Comparison of ENCODE assay signal across 8 mouse cellular contexts in the genomic region with DNA sequence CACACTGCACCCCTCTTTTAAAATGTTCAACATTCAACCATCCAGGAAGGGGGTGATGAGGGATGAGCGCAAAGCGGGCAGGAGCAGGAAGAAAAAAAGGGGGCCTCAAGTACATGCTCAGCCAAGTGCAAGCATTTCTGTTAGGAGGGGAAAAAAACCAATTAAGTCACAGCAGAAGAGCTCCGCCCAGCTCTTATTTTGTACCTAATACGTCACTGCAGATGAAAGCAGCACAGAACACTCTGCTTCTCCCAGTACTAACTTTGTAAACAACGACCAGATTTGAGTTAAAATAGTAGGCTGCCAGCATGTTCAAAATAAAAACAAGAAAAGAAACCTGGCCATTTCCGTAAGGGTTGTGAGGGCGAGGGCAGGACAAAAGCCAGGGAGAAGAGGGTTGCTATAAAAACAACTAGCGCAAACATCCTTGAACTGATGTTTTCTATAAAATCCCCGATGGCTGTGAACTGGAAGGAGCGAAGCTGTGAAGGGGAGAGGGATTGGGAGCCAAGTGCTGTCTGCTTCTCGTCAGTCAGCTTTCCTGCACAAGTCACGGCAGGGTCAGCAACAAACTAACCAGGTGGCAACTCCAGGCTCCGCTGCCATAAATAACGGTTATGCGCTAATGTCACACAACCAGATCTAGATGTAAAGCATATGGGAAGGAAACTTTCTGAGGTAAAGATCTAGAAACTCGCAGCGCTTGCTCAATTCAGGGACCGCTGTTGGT. TPM values are rescaled to one million over a fixed set of nuclear protein-coding genes. Genes with fewer than 3 reads are reported as not detected.
DNase-seq lines count a peak whose midpoint lies in the region; ATAC-seq and TF ChIP-seq lines count a peak whose summit lies in the region.

No protein-coding gene starts in this region.

- TF ChIP-seq POLR2A in kidney, adult 2 months (IDR thresholded peaks at IDR 0.05; ENCODE audit: low read depth, low read length), result no peak
- TF ChIP-seq POLR2A in olfactory bulb, adult 2 months (IDR thresholded peaks at IDR 0.05; ENCODE audit: insufficient read depth, low read depth, low read length), result no peak

- H3K9me3 ChIP-seq in kidney, postnatal 0 days (replicated peaks; ENCODE audit: low read length), result no peaks in the 10 kb centered on the region
- H3K9me3 ChIP-seq in embryonic facial prominence, embryonic 14.5 days (ENCODE audit: control insufficient read depth, low read length), result no peaks in the 10 kb centered on the region
- H3K9me3 ChIP-seq in limb, embryonic 11.5 days (ENCODE audit: control insufficient read depth, low read length), result no peaks in the 10 kb centered on the region

- peaks cover 8% of the 10 kb centered on the region; the same call in 1 of the 2 replicates for H3K4me1 ChIP-seq in kidney, postnatal 0 days (replicated peaks; ENCODE audit: insufficient read depth, low read length)
- peaks cover 6% of the 10 kb centered on the region; the same call in 1 of the 2 replicates for H3K4me1 ChIP-seq in kidney, adult 2 months (ENCODE audit: control insufficient read depth, insufficient read depth, low read length)
- peaks cover 5% of the 10 kb centered on the region; the same call in 1 of the 2 replicates for H3K4me1 ChIP-seq in embryonic facial prominence, embryonic 14.5 days (ENCODE audit: control insufficient read depth, insufficient read depth, low read length)
- H3K4me1 ChIP-seq in limb, embryonic 11.5 days (ENCODE audit: control insufficient read depth, insufficient read depth, low read length), result peaks cover 5% of the 10 kb centered on the region; the same call in 1 of the 2 replicates
- peaks cover 4% of the 10 kb centered on the region; the same call in 1 of the 2 replicates for H3K4me1 ChIP-seq in olfactory bulb, adult 2 months (ENCODE audit: control insufficient read depth, insufficient read depth, low read length)

- peak; percentile 79 for DNase-seq in kidney, postnatal 0 days (ENCODE audit: low spot score)
- DNase-seq in kidney, adult 2 months, result no peak
- DNase-seq in embryonic facial prominence, embryonic 14.5 days (ENCODE audit: low spot score), result peak; percentile 47
- peak; percentile 89 for DNase-seq in limb, embryonic 11.5 days (ENCODE audit: low spot score)
- no peak for DNase-seq in c-Kit-positive CD71-positive TER-119-positive erythroid progenitor cells, embryonic 14.5 days (ENCODE audit: low spot score)
- DNase-seq in natural killer cell, adult 2 months (ENCODE audit: low spot score in 2 of 2), result no peak
- DNase-seq in adrenal gland, postnatal 36 days, result no peak

- H3K27ac ChIP-seq in kidney, postnatal 0 days, result 0 out of 2 replicates have a peak overlapping the region, but pooled peaks have one; percentile 15
- no peak overlapping the region for H3K27ac ChIP-seq in kidney, adult 2 months (ENCODE audit: insufficient read depth, low read depth, low read length)
- no peak overlapping the region; the same call in 1 of the 2 replicates for H3K27ac ChIP-seq in embryonic facial prominence, embryonic 14.5 days (replicated peaks; ENCODE audit: low read depth, low read length)
- H3K27ac ChIP-seq in limb, embryonic 11.5 days (replicated peaks; ENCODE audit: low read depth, low read length), result peak overlapping the region; percentile 69
- peak overlapping the region; percentile 2; the same call in 1 of the 2 replicates for H3K27ac ChIP-seq in olfactory bulb, adult 2 months (ENCODE audit: insufficient read depth, low read depth, low read length)

- peak overlapping the region; percentile 13 for H3K4me3 ChIP-seq in kidney, postnatal 0 days (replicated peaks; ENCODE audit: low read depth, low read length)
- no peak overlapping the region for H3K4me3 ChIP-seq in kidney, adult 2 months (ENCODE audit: insufficient read depth, low read depth, low read length)
- H3K4me3 ChIP-seq in embryonic facial prominence, embryonic 14.5 days (ENCODE audit: low read depth, low read length), result peak overlapping the region; percentile 14; the same call in 1 of the 2 replicates
- 0 out of 2 replicates have a peak overlapping the region, but pooled peaks have one; percentile 9 for H3K4me3 ChIP-seq in limb, embryonic 11.5 days (ENCODE audit: low read depth, low read length)
- H3K4me3 ChIP-seq in olfactory bulb, adult 2 months (ENCODE audit: insufficient read depth, low read depth, low read length), result no peak overlapping the region

- ATAC-seq in kidney, postnatal 0 days (replicated peaks; ENCODE audit: low FRiP score, low read depth), result no peak
- ATAC-seq in embryonic facial prominence, embryonic 14.5 days (ENCODE audit: low read depth), result no peak
- ATAC-seq in limb, embryonic 11.5 days (ENCODE audit: insufficient number of reproducible peaks, low FRiP score, low TSS enrichment, low read depth), result peak; percentile 35; the same call in 1 of the 2 replicates

- no peaks in the 10 kb centered on the region for H3K36me3 ChIP-seq in kidney, postnatal 0 days (ENCODE audit: insufficient read depth, low read length)
- no peaks in the 10 kb centered on the region for H3K36me3 ChIP-seq in kidney, adult 2 months (ENCODE audit: control insufficient read depth, insufficient read depth, low read length)
- H3K36me3 ChIP-seq in embryonic facial prominence, embryonic 14.5 days (ENCODE audit: control insufficient read depth, insufficient read depth, low read length), result no peaks in the 10 kb centered on the region
- H3K36me3 ChIP-seq in limb, embryonic 11.5 days (ENCODE audit: control insufficient read depth, insufficient read depth, low read length), result no peaks in the 10 kb centered on the region

- 0 out of 2 replicates have a peak overlapping the region, but pooled peaks have one; percentile 0 for H3K9ac ChIP-seq in kidney, postnatal 0 days (ENCODE audit: low read depth, low read length)
- H3K9ac ChIP-seq in embryonic facial prominence, embryonic 14.5 days (ENCODE audit: low read depth, low read length), result peak overlapping the region; percentile 35; the same call in 1 of the 2 replicates
- no peak overlapping the region for H3K9ac ChIP-seq in limb, embryonic 11.5 days (ENCODE audit: low read length)

- H3K4me2 ChIP-seq in kidney, postnatal 0 days (ENCODE audit: low read length), result peak overlapping the region; percentile 49
- H3K4me2 ChIP-seq in embryonic facial prominence, embryonic 14.5 days (ENCODE audit: low read depth, low read length), result peak overlapping the region; percentile 45
- peak overlapping the region; percentile 38 for H3K4me2 ChIP-seq in limb, embryonic 11.5 days (ENCODE audit: low read depth, severe bottlenecking)

- H3K27me3 ChIP-seq in kidney, postnatal 0 days (ENCODE audit: insufficient read depth, low read length), result no peaks in the 10 kb centered on the region
- H3K27me3 ChIP-seq in kidney, adult 2 months (replicated peaks; ENCODE audit: control insufficient read depth, insufficient read depth, low read length), result no peaks in the 10 kb centered on the region
- H3K27me3 ChIP-seq in embryonic facial prominence, embryonic 14.5 days (replicated peaks; ENCODE audit: control insufficient read depth, insufficient read depth, low read length), result no peaks in the 10 kb centered on the region
- H3K27me3 ChIP-seq in limb, embryonic 11.5 days (ENCODE audit: control insufficient read depth, insufficient read depth, low read length), result no peaks in the 10 kb centered on the region

- TF ChIP-seq CTCF in kidney, postnatal 0 days (IDR thresholded peaks at IDR 0.05; ENCODE audit: low read depth), result no peak
- no peak for TF ChIP-seq CTCF in kidney, adult 2 months (conservative IDR thresholded peaks at IDR 0.05; ENCODE audit: insufficient read depth, insufficient read length, low read depth, low read length)
- no peak for TF ChIP-seq CTCF in olfactory bulb, adult 2 months (IDR thresholded peaks at IDR 0.05; ENCODE audit: insufficient read depth, low read depth, low read length)

- WGBS in kidney, postnatal 0 days, result 16% methylated on average over 18 of the region's 18 CpGs
- 41% methylated on average over 18 of the region's 18 CpGs for WGBS in kidney, adult 2 months
- 34% methylated on average over 18 of the region's 18 CpGs for WGBS in embryonic facial prominence, embryonic 14.5 days
- WGBS in limb, embryonic 11.5 days, result 6% methylated on average over 18 of the region's 18 CpGs
- WGBS in olfactory bulb, adult 2 months, result 23% methylated on average over 18 of the region's 18 CpGs

RNA-seq across cellular contexts. Expression of gene BC052040, which starts 2.2 kb away (rescaled TPM):
- polyA plus RNA-seq in kidney, postnatal 0 days (2015; fragmentation: Nextera tagmentation; extraction: Ambion mirVana), result 8.2 and 8.8 TPM in 2 replicates
- polyA plus RNA-seq in kidney, adult 2 months (2012; rRNA removed), result 2.5 and 2.8 TPM in 2 replicates
- polyA plus RNA-seq in embryonic facial prominence, embryonic 14.5 days (2014; fragmentation: Nextera tagmentation; extraction: Ambion mirVana), result 9.8 and 10.6 TPM in 2 replicates
- 13.4 and 13.6 TPM in 2 replicates for polyA plus RNA-seq in limb, embryonic 11.5 days (2014; fragmentation: Nextera tagmentation; extraction: Ambion mirVana)
- polyA plus RNA-seq in olfactory bulb, adult 2 months (2012; ENCODE audit: insufficient read depth, insufficient read length, low replicate concordance, missing spikeins), result not detected in 2 replicates
- total RNA-seq in adrenal gland, postnatal 36 days (2021), result 1 to 10 TPM; 2.9 to 4.0 TPM

Comparison
In these comparisons a context has a peak if more than half of its experiments do, and no peak if none do; other contexts are left out.
1. DNase-seq: peak in kidney, postnatal 0 days (single experiment), embryonic facial prominence, embryonic 14.5 days (single experiment) and limb, embryonic 11.5 days (single experiment); none in kidney, adult 2 months (single experiment), c-Kit-positive CD71-positive TER-119-positive erythroid progenitor cells, embryonic 14.5 days (single experiment), natural killer cell, adult 2 months (0 of 2) and adrenal gland, postnatal 36 days (0 of 2).
2. H3K27ac ChIP-seq: peak in kidney, postnatal 0 days (single experiment), limb, embryonic 11.5 days (single experiment) and olfactory bulb, adult 2 months (single experiment); none in kidney, adult 2 months (single experiment) and embryonic facial prominence, embryonic 14.5 days (single experiment).
3. H3K4me3 ChIP-seq: peak in kidney, postnatal 0 days (single experiment), embryonic facial prominence, embryonic 14.5 days (single experiment) and limb, embryonic 11.5 days (single experiment); none in kidney, adult 2 months (single experiment) and olfactory bulb, adult 2 months (single experiment).
4. Peak in every context shown above with its lines, with median percentiles within 50 percentile points of each other: H3K4me2 ChIP-seq.